Mouse (Mus musculus) lung, embryonic 14.5 days (tissue): ENCODE measurements at regions not wholly inside any gene's neighbourhood (a gene's known extent, or its start where the extent isn't known, plus 50 kb on each side); places are given as distances from the start of the nearest gene placed in this dataset.

Experiments
- ATAC-seq: fragments of 200-750 bp; cut with Nextera tagmentation; 2 replicates; pipeline ENCODE4 v1.8.0; 2017; ENCODE audit warnings: mild to moderate bottlenecking, moderate TSS enrichment, moderate library complexity; ENCODE audit not compliant: insufficient read depth
- DNase-seq: peaks from one replicate; pipeline ENCODE4 v3.0.0-alpha.2; 2015
- H3K27ac ChIP-seq: fragments of 300-500 bp; sonication (generic); 2 replicates; pipeline ENCODE4 v1.5.1; 2014; ENCODE audit warnings: low read depth, mild to moderate bottlenecking, moderate library complexity
- H3K27me3 ChIP-seq: fragments of 300-500 bp; sonication (generic); 2 replicates; pipeline ENCODE4 v1.6.1; 2014; ENCODE audit warnings: low read length, control low read depth; ENCODE audit not compliant: insufficient read depth
- H3K36me3 ChIP-seq: fragments of 300-500 bp; sonication (generic); 2 replicates; pipeline ENCODE4 v1.6.1; 2014; ENCODE audit warnings: control low read depth; ENCODE audit not compliant: insufficient read depth
- H3K4me1 ChIP-seq: fragments of 300-500 bp; sonication (generic); 2 replicates; pipeline ENCODE4 v1.6.1; 2014; ENCODE audit warnings: antibody characterized with exemption, control low read depth; ENCODE audit not compliant: insufficient read depth
- H3K4me2 ChIP-seq: fragments of 300-500 bp; sonication (generic); 2 replicates; pipeline ENCODE4 v1.6.1; 2014; ENCODE audit warnings: mild to moderate bottlenecking
- H3K4me3 ChIP-seq: fragments of 300-500 bp; sonication (generic); 2 replicates; pipeline ENCODE4 v1.5.1; 2014; ENCODE audit warnings: low read depth, low read length
- H3K9ac ChIP-seq: fragments of 300-500 bp; sonication (generic); 2 replicates; pipeline ENCODE4 v1.6.1; 2014
- H3K9me3 ChIP-seq: fragments of 300-500 bp; sonication (generic); 2 replicates; pipeline ENCODE4 v1.6.1; 2016; ENCODE audit warnings: low read depth, low read length, control low read depth
- CTCF ChIP-seq: IDR thresholded peaks from 2 replicates; pipeline ENCODE4 v1.5.1; 2016; ENCODE audit warnings: antibody characterized with exemption, low read depth
- WGBS: fragments of 180-500 bp; shearing (Covaris S2); extraction: QIAGEN DNeasy Blood & Tissue Kit; methylation state at CpG from one replicate; pipeline ENCODE4 v1.1.7; 2014; 5-methylcytosine and 5-hydroxymethylcytosine counted together

DNA sequence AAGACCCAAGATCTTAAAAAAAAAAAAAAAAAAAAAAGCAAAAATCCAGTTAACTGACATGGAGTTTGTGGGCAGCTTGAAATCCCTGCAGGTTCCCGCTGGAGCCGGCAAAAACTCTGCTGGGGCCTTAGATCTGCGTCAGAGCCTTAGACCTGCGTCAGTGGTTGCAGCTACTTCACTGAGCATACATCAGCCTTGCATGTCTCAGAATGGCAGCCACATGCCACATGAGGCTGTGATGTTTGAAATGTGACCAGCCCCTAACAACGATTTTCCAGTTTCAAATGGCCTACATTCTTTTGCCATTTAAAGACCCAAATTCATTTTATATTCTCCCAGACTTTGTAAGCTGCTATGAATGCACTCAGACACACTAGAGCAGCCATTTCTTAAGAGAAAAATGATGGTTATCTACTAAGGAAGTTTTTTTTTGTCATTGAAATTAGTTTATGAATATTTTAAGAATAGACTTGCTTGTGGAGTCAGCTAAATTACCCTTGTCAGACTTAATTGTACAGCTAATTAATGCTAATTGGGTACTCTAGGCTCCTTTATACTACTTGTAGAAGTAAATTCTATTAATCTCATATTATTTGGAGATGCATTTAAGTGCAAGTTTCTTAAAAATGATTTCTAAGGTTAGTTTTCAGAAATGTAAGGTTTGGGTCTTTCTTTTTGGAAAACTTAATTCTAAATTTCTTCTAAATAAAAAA, 70.8 kb downstream of the Toporsl start:
- Histone ChIP-seq H3K27me3 (no peaks in the 10 kb centered on the region), H3K9ac (no peak overlapping the region), H3K36me3 (no peaks in the 10 kb centered on the region), H3K4me2 (no peak overlapping the region), H3K27ac (no peak overlapping the region), H3K9me3 (no peaks in the 10 kb centered on the region), H3K4me3 (no peak overlapping the region), H3K4me1 (no peaks in the 10 kb centered on the region)
- 77% methylated on average over 5 of the region's 5 CpGs for WGBS
- TF ChIP-seq CTCF = no peak
- no peak for DNase-seq
- no peak for ATAC-seq

DNA sequence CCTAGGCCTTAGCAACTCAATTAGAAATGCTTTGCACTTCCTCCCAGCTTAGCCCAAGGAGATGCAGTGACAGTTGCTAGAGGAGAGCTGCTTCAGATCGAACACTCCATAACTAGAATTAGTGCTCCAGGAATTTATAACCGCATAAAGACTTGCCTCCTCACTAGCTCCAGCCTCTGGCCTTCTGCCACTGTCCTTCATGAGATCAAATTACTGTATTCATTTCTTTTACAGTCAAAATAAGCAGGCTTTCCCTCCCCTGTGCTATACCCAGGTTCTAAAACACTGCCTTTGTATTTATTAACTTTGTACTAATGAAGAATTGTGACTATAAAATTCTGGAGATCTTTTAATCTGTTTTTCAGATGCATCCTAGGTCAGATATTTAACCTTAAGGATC, 104.8 kb upstream of the Olfr275 start:
- H3K4me3 ChIP-seq = no peak overlapping the region
- peak; percentile 66 for DNase-seq
- H3K27ac ChIP-seq = no peak overlapping the region
- no peak overlapping the region for H3K9ac ChIP-seq
- H3K36me3 ChIP-seq = no peaks in the 10 kb centered on the region
- H3K4me1 ChIP-seq = no peaks in the 10 kb centered on the region
- 30% methylated on average over 2 of the region's 2 CpGs for WGBS
- H3K9me3 ChIP-seq = no peaks in the 10 kb centered on the region
- no peak for TF ChIP-seq CTCF
- no peaks in the 10 kb centered on the region for H3K27me3 ChIP-seq
- no peak for ATAC-seq
- H3K4me2 ChIP-seq = no peak overlapping the region

DNA sequence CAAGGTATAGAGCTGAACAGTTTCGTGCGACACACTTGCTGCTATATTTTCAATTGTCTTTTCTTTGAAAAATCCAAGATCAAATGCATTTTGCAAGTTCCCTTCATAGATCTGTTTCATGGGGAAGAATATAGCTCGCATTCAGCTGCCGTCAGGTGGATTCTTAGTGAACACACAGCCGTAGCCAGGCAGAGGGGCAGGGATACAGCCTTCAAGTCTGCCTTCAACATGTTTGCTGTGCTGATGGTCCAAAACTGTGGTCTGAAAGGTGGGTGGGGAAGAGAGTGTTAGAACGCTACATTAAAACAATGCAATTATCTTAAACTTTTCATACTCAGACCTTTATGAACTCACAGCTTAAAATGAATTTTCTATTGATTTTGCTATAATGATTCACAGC, 88.2 kb upstream of the Olfr275 start:
- H3K9ac ChIP-seq = no peak overlapping the region
- no peaks in the 10 kb centered on the region for H3K27me3 ChIP-seq
- H3K36me3 ChIP-seq = no peaks in the 10 kb centered on the region
- no peaks in the 10 kb centered on the region for H3K9me3 ChIP-seq
- 75% methylated on average over 6 of the region's 6 CpGs for WGBS
- no peaks in the 10 kb centered on the region for H3K4me1 ChIP-seq
- no peak overlapping the region for H3K4me2 ChIP-seq
- no peak overlapping the region for H3K27ac ChIP-seq
- ATAC-seq (no peak; the same call in 1 of the 2 replicates), DNase-seq (no peak)
- no peak for TF ChIP-seq CTCF
- no peak overlapping the region for H3K4me3 ChIP-seq

DNA sequence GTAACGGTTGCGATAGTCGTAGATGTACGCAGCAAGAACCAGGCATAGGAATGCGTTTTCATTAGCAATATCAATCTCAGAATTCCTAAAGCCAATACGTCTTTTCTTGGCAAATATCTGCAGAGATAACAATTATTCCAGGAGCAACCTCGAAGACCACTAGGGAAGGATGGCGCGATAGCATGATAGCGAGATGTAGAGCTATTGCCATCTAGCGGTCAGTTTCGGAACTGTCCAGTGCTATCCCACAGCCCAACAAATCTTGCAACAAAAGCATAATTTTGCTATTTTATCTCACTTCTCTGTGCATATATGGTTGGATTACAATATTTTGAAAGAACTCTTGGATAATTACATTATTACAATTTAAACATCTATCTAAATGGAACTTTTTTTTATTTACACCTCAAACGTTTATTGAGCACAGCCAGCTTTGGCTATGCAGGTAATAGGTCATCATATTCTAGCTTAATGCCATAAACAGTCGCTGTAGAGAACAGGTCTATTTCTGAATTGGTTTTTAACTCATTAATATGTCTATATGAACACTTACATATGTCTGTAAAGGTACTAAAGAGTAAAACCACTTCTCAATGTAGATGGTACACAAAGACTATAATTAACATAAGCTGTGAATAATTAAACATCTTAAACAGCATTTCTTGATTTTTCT, 87.6 kb upstream of the Olfr275 start:
- Histone ChIP-seq H3K9ac (no peak overlapping the region), H3K36me3 (no peaks in the 10 kb centered on the region), H3K27ac (no peak overlapping the region), H3K4me1 (no peaks in the 10 kb centered on the region), H3K4me3 (no peak overlapping the region), H3K27me3 (no peaks in the 10 kb centered on the region), H3K4me2 (no peak overlapping the region), H3K9me3 (no peaks in the 10 kb centered on the region)
- DNase-seq (peak; percentile 94), ATAC-seq (peak; percentile 75)
- WGBS = 17% methylated on average over 14 of the region's 14 CpGs
- TF ChIP-seq CTCF = peak; percentile 98

DNA sequence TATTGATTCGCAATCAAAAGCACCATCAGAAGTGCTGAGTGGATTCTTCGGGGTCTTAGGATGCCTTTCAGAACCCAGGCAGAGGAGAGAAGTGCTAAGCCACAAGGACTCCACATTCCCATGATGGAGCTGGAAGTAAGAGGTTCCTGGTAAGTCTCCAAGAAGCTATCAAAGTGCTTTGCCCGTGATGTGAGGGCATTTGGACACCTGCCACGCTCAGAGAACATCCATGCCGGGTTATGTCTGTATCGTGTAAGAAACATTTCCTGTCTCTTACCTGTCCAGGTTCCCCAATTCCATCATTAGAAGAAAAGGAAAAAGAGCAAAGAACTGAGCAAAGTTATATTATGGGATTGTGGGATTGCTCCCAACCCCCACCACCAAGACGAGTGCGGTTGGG, 81.3 kb upstream of the Olfr275 start:
- Histone ChIP-seq H3K27ac (no peak overlapping the region), H3K4me2 (no peak overlapping the region), H3K36me3 (no peaks in the 10 kb centered on the region), H3K9ac (no peak overlapping the region), H3K9me3 (no peaks in the 10 kb centered on the region), H3K4me1 (no peaks in the 10 kb centered on the region), H3K4me3 (no peak overlapping the region), H3K27me3 (no peaks in the 10 kb centered on the region)
- no peak for TF ChIP-seq CTCF
- ATAC-seq (no peak), DNase-seq (no peak)
- WGBS = 78% methylated on average over 8 of the region's 8 CpGs

DNA sequence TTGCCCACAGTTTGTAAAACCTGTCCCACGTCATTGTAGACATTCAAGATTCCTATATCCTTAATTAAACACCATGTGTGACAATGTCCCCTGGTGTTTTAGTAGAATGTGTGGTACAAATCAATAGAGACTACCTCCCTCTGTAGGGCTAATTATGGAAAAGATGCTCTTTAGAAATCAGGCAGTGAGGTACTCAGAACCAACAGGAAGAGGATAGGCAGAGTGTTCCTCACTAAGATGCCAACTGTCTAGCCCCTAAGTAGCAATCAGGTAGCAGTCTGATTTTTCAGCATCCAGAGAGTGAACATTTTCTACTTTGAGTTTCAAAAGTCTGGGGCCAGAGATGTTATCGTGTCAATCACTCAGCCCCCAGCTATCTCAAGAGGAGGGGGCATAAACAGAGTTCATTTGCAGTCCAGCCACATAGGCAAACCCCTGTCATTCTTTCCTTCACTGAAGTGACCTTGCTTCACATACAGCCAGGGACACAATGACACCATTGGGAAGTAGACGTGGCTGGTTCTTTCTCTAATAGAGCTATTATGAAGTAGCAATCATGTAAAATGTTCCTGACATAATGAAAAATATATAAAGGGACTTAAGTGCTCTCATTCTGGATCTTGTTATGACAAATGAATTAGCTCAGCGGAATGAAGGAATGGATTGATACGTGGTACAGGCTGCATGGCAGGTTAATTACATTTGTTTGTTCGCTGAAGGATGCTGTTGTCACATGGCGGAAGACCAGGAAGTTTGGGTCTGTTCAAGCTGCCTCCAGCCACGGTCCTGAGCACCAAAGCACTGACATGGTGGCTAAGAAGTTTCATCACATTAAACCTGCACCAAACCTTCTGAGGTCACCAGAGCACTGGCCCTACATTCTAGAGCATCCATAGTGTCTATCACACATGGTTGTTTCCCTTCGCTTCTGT, 74.6 kb upstream of the Olfr275 start:
- DNase-seq = no peak
- Histone ChIP-seq H3K4me2 (no peak overlapping the region), H3K9ac (no peak overlapping the region), H3K27me3 (no peaks in the 10 kb centered on the region), H3K4me1 (no peaks in the 10 kb centered on the region), H3K36me3 (no peaks in the 10 kb centered on the region), H3K4me3 (no peak overlapping the region), H3K9me3 (no peaks in the 10 kb centered on the region), H3K27ac (no peak overlapping the region)
- 75% methylated on average over 9 of the region's 9 CpGs for WGBS
- no peak for TF ChIP-seq CTCF
- no peak for ATAC-seq

DNA sequence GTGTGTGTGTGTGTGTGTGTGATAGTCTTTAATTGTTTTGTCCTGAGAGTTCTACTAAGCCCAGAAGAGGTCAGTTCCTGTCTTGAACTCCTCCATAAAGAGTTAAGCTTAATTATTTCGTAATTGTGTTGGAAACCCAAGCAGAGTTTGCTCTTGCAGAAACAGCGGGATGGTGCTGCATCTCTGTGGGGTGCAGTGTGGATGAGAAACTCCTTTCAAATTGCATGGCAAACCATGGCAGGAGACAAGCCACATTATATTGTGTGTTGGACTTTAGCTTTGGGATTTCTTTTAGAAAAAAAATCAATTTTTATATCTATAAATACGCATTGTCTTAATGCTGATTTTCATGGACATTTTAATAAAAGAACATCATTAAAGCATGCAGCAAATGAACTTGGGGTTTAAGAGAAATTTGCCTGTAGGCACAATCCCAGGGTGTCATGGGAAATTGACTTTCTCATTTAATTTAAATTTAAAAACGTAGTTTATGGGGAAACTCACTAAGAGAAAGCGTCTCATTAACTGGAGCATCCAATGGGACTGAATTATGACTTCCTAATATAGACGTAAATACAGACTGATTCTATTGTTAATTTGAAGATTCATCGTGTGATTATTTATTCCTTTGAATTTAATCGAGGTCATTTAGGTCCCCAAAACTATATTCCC, 61.4 kb upstream of the Olfr275 start:
- ATAC-seq = no peak
- Histone ChIP-seq H3K27me3 (no peaks in the 10 kb centered on the region), H3K4me2 (no peak overlapping the region), H3K27ac (no peak overlapping the region), H3K36me3 (no peaks in the 10 kb centered on the region), H3K4me3 (no peak overlapping the region), H3K9me3 (no peaks in the 10 kb centered on the region), H3K9ac (no peak overlapping the region), H3K4me1 (no peaks in the 10 kb centered on the region)
- no peak for TF ChIP-seq CTCF
- 77% methylated on average over 8 of the region's 8 CpGs for WGBS
- DNase-seq = no peak
